Mouse (Mus musculus) spleen, adult 18-20 months (tissue): Measurements from ENCODE around the gene Slc6a11.

Experiments
- DNase-seq, 2 experiments: peaks; one replicate each; pipeline ENCODE4 v3.0.0; 2022; ENCODE audit warnings: mixed read lengths in 2 of 2

Slc6a11 gene

GRCm38 (mm10) chr6:114267979-114268378 is 136.9 kb downstream of the Slc6a11 start:
- no peak for DNase-seq

- DNase-seq, result no peak
Measured at GRCm38 (mm10) chr6:114269589-114269988, 138.5 kb downstream of the Slc6a11 start.

DNA sequence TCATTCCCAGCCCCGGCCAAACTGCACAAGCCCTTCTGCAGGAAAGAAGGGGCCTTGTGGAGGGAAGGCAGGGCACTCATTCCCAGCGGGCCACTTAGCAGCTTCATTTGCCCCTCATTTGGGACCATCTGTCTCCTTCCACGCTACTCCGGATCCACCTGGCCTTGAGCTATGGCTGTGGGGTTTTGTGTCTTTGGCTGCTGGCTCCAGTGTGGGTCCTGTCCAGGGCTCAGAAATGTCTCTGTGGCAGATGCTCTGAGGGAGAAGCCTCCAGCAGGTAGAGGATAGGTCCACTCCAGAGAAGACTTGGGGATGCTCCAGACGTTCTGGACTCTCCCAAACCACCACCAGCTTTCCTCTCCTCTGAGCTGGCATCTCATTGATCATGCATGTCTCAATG is 139.8 kb downstream of the Slc6a11 start:
- DNase-seq, result no peak

DNA sequence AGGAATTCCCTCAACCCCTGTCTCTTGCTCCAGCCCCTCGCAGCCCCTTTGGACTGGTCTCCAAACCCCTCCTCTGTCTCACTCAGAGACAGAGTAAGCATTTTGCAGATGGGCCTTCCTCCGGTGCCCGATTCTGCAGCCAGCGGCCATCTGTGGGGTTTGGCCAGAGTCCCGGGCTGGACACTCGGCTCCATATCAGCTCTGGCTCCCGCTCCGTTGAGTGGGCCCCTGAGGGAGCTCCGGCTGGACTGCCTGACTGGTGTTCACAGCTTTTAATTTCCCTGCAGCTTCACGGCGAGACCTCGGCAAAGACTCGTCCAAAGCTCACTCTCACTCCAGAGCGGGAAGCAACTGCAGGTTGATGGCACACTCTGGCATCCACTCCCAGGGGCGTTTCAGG is 141.2 kb downstream of the Slc6a11 start:
- no peak for DNase-seq

DNA sequence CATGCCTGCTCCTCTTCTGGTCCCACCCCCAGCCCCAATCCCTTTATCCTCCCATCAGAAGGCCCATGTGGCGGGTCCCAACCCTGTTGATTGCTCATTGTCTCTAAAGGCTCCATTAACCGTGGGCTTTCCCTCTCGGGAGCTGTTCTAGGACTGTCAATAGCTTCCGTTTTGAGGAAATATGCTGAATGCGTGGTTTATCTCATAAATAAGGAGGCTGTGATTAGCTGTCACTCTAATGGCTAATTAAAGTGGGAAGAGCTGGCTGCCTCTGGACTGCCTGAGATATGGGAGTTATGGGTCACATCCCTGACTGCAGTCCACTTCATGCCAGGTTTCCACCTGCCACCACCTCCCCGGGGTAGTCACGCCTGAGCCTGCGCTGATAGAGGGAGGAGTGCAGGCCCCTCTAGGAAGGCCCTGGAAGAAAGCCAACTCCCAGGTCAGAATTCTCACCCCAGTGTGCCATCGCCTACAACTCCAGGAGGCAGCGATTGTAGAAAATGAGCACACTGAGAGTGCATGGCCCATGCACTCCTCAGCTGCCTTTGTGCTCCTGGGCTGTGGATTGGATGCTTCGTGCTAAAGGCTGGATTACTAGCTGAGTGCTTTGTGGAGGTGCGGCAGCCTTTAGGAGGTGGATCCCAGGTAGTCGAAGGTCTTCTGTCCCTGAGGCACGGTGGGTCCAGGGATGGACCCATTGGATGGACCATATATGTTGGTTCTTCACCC is 143.1 kb downstream of the Slc6a11 start:
- no peak for DNase-seq

GRCm38 (mm10) chr6:114275800-114276199 is 144.8 kb downstream of the Slc6a11 start:
- no peak for DNase-seq

DNA sequence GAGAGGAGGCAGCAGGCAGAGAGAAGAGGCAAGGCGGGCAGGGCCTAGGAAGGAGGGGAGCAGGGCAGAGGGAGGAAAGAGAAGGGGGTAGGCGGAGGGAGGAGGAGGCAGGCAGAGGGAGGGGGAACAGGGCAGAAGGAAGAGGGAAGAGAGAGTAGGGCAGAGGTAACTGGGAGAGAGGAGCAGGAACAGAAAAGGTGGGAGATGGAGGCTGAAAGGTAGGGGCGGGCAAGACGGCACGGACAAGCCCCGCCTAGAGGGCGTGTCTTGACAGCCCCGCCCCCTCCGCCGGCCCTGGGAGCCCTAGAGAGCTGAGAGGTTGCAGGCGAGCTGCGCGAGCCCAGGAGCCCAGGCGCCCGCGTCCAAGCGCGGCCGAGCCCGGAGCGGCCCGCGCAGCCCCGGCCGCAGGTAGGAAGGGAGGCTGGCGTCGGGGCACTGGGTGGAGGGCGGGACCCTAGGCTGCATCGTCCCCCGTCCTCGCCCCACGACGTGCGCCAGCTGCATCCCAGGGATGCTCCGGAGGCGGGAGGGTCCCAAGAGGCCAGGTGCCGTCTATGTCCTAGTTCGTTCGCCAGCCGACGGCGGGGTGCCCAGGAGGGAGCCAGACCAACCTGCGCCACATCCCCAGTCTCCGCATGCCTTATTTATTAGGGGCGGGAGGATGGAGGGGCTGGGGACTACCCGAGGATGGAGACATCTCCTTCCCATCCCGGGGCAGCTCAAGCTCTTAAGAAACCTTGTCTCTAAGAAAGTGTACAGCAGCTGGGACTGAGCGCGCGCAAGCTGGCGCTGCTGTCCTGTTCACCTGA is 151.6 kb downstream of the Slc6a11 start, which contains the start of gene Slc6a1:
Gene Slc6a1, plus strand, starts transcription at position 167 of the 809 bp plus-strand sequence.
- peak in 1 of 2 experiments; percentile 6 for DNase-seq

- no peak for DNase-seq
Measured at GRCm38 (mm10) chr6:114283278-114283770, 152.3 kb downstream of the Slc6a11 start.

DNA sequence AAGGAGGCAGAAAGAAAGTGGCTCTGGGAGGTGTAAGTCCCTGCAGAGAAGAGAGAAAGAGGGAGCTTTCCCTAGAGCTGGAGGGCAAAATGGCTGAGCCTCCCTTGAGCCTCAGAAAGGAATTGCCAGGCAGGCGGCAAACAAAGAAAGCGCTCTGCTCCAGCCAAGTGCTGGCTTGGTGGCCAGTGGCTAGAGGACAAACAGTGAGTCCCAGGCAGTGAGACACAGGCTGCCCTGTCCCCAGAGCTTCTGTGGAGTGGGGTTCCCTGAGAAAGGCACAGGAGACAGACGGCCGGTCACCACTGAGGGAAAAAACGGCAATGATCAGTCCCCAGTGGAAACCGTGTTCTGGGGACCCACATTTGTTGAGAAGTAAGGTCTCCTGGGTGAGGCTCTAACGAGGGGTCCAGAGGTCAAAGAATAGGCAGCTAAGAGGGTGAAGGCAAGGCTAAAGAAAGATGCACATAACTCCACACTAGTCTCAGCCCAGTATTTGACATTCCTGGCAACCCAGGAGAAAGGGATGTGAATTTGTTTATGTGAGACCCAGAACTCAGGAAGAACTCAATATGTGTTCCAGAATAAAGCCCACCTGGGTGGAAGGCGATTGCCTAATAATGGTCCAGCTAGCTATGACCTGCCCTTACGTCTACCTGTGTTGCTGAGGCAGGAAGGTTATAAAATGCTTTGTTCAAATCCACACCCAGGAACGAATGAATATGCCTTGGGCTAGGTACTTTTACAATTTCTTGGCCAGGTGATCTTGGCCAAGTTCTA is 153.1 kb downstream of the Slc6a11 start:
- DNase-seq, result no peak

- DNase-seq, result no peak
Measured at GRCm38 (mm10) chr6:114285424-114285823, 154.4 kb downstream of the Slc6a11 start.

DNA sequence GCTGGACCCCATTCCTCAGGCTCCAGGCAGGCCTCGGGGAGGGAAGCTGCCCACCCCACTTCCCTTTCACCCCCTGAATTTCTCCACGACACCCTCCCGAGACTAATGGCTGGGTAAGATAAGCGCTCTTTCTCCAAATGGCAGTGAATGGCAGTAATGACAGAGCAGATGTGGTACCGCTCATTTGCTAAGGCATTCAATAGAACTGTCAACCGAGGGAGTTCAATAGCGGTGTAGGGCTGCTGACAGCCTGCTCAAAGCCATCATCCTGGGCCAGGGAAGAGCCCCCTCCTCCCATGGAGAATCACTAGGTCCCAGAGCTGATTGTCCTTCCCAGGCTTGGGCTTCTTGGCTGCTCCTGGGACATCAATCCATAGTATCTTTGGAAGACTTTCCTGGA is 158.1 kb downstream of the Slc6a11 start:
- no peak for DNase-seq

DNA sequence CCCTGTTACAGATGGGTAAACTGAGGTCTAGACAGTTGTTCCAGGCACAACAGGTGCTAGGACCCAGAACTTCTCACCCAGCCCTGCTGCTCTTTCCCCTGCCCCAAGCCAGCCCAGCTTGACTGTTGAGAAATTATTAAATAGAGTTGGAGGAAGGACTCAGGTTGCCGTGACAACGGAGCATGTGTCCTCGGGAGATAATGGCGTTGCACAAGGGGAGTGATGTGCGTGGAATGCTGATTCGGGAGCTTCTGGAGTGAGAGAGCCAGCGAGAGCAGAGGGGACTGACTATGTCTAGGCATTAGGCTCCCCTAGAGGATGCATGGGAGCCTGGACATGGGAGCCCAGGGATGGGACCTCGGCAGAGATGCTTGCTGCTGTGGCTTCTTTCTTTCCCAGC is 159.1 kb downstream of the Slc6a11 start:
- no peak for DNase-seq

GRCm38 (mm10) chr6:114290929-114291328 is 159.9 kb downstream of the Slc6a11 start:
- no peak for DNase-seq

GRCm38 (mm10) chr6:114291396-114291795 is 160.4 kb downstream of the Slc6a11 start:
- no peak for DNase-seq

- no peak for DNase-seq
Measured at GRCm38 (mm10) chr6:114293511-114293910, 162.5 kb downstream of the Slc6a11 start.

DNA sequence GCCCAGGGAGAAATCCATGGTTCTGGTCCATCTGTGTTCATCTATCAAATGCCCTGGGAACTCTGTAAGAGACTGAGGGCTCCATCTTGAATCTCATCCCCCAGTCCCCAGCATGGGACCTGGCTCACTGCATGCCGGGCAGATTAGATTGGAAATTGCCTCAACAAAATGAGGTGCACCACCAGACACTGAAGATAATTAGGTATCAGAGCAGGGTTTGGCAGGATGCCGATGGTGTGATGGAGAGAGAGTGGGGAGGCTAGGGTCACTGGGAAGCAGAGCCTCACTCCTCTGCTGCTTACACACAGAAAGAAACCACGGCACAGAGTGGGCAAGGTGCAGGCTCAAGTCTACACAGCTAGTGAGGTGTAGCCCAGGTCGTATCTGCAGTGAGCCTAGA is 164.0 kb downstream of the Slc6a11 start:
- DNase-seq, result no peak

GRCm38 (mm10) chr6:114297260-114298002 is 166.4 kb downstream of the Slc6a11 start:
- no peak for DNase-seq
